Mouse (Mus musculus) midbrain, embryonic 12.5 days (tissue): ENCODE measurements around the gene Rabggtb. TPM values are rescaled to one million over a fixed set of nuclear protein-coding genes. Genes with fewer than 3 reads are reported as not detected.

ENCODE experiments used
- polyA plus RNA-seq: library from polyadenylated mRNA; unstranded; fragments of >200 nt; fragmentation: Nextera tagmentation; extraction: Ambion mirVana; gene quantifications from 2 replicates; pipeline ENCODE4 v1.2.1, GENCODE M21; 2016

Rabggtb gene
- polyA plus RNA-seq, 1 experiment from 2014 or later = 38.4 TPM

Other genes starting within 250 kb of the Rabggtb start
- gene St6galnac3, start 187.8 kb downstream of the Rabggtb start, polyA plus RNA-seq = 28.5 and 32.3 TPM in 2 replicates
- 0.06 TPM in 1 of 2 replicates, not detected in the other for gene Asb17, start 68.8 kb downstream of the Rabggtb start, polyA plus RNA-seq
- gene Msh4, start 6.9 kb downstream of the Rabggtb start, polyA plus RNA-seq = 0.07 and 0.14 TPM in 2 replicates
- gene Acadm, start 31.6 kb upstream of the Rabggtb start, polyA plus RNA-seq = 54.6 and 55.0 TPM in 2 replicates
- gene Slc44a5, start 60.4 kb upstream of the Rabggtb start, polyA plus RNA-seq = 5.8 and 6.1 TPM in 2 replicates